Mouse (Mus musculus) olfactory bulb, adult 2 months (tissue): ENCODE results near the gene Med23.

Experiments used
- CTCF ChIP-seq: fragments of 200-500 bp; IDR thresholded peaks from 2 replicates; pipeline ENCODE4 v1.5.1; 2012; ENCODE audit warnings: low read depth, mild to moderate bottlenecking, low read length, moderate library complexity; ENCODE audit not compliant: insufficient read depth
- POLR2A ChIP-seq: fragments of 200-500 bp; IDR thresholded peaks from 2 replicates; pipeline ENCODE4 v1.6.1; 2012; ENCODE audit warnings: mild to moderate bottlenecking, low read depth, low read length, moderate library complexity; ENCODE audit not compliant: insufficient read depth

GRCm38 (mm10) chr10:24822842-24823241 lies 46.9 kb upstream of the Med23 start:
- TF ChIP-seq CTCF (no peak), POLR2A (no peak)
